Mouse (Mus musculus): Measurements from ENCODE around the gene Zc3h12d.

DNA sequence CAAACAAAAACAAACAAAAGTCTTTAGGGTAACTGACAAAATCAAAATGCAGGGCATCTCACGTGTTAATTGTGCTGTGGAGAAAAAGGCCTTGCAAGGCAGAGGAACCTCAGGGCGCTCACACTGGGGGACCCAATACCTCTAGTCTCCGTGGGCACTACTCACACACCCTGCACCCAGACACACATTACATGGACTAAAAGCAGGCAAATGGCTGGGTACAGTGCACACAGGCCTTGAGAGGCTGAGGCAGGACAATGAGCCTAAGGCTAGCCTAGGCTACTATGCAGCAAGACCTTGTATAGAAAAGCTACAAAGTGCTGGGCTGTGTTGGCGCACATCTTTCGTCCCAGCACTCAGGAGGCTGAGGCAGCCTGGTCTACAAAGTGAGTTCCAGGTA lies 71.9 kb downstream of the Zc3h12d start:
- no peak for TF ChIP-seq CTCF (IDR thresholded peaks at IDR 0.05; ENCODE audit: borderline replicate concordance, insufficient read depth, low read depth, low read length)
- no peak for TF ChIP-seq POLR2A (IDR thresholded peaks at IDR 0.05; ENCODE audit: borderline replicate concordance, insufficient read depth, low read length)

Measured in cerebellum, adult 2 months (tissue).